Mouse (Mus musculus) embryo, embryonic 11.5 days (tissue): ENCODE measurements around the gene Adh5.
A peak's percentile ranks its signal among the peaks of the same experiment; 100 is the strongest.
"Not testable (repeated sequence)": the region's sequence is repeated elsewhere in the genome, so short reads cannot be mapped to it uniquely, and the experiment has no call there.

Experiments used
- DNase-seq: peaks from one replicate; pipeline ENCODE4 v3.0.0-alpha.2; 2012; ENCODE audit warnings: low read depth, low spot score

Adh5 gene

DNA sequence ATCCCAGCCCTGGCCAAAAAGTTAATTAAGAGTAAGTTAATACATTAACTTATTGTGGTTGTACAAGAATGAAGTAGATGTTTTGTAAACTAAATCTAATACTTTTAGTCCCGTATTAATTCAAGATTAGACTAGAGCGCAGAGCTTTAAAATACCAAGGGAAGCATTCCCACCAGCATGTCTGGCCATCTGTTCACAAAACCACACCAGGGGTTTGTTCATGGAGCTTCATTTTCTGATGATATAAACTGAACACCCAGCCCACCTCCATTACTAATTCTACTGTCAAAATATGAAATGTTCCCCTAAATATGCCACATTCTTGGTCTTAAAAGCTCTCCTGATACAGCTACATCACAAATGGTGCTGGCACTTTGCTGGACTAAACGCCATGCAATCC, 15.5 kb downstream of the Adh5 start:
- no peak for DNase-seq

DNA sequence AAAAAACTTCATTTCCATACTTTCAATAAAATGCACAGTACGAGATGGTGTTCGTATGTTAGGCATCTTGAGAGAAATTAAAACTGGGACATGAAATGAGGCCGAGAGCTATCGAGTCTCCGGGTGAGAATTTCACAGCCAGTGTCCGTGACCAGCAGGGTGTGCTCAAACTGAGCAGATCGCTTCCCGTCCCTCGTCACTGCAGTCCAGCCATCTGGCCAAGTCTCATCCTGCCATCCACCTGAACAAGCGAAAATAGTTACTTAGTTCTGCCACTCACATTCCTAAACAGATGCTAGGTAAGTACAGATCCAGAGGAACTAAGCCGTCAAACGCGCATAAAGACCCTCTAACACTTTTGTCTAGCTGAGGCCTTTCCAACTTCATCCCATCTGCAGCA, 17.4 kb downstream of the Adh5 start:
- DNase-seq = no peak

DNA sequence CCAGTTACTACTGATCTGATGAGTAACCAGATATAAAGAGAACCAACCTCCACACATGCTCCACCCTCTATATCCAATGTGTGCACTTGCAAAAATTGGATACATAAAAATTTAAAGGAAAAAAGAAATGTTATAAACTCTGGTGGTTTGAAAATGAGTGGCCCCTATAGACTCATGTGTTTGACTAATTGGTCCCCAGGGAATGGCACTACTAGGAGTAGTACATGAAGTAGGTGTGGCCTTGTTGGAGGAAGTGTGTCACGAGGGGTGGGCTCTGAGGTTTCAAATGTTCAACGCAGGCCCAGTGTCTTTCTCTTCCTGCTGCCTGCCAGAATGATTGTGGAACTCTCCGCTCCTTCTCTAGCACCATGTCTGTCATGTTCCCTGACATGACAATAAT, 18.9 kb downstream of the Adh5 start:
- no peak for DNase-seq

DNA sequence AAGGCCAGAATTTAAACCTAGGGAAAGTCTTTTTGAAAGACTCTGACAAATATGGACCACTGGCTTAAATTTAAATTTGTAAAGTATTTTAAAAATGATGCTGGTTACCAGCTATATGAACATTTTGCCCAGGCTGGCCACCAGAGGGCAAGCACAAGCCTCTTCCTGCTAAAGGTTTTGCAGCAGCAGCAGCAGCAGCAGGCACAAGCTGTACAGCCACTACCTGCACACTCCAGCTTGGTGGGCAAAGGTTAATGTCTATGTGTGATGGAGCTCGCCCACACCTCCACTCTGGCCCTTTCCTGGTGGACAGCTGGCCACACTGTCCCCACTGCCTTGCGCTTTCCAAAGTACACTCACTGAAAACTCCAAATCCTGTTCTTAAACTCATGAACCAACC, 20.2 kb downstream of the Adh5 start:
- DNase-seq = peak; percentile 9

DNA sequence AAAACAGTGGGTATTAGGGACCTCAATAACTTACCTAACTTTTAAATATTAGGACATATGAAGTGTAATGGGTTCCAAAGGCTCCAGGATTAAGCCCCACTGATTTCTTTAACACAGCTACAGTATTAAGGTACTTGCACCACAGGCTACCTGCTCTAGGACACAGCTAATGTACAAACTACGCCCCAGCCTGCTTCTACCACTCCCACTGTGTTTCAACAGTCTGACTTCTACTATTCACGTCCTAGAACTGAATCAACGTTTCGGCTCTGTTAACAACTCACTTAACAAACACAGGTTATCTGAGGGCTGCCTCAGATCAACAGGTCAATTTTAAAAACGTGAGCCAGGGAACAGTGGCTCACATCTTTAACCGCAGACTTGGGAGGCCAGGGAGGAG, 20.9 kb downstream of the Adh5 start:
- no peak for DNase-seq

DNA sequence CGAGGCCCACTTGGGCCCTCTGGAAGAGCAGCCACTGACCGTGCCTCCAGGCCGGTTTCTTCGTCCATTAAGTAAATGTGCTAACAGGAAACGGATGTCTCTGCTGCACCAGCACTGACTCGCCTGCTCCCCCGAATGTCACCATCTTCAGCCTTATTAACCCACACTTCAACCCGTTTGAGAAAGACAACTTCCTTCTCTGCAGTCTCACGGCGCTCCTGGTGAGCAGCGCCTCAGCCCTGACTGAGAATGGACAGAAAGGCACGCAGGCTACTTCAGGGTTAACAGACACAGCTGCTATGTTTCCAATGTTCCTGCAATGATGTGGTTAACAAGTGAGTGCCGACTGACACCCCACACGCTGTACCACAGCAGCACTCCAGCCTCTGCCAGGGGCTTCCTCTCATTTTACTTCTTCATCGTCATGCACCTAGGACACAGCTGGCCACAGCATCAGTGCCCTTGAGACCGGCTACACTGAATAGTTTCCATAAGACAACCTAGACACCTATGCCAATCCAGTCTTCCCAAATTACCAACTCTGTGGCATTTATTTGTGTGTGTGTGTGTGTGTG, 21.8 kb downstream of the Adh5 start:
- DNase-seq = no peak

DNA sequence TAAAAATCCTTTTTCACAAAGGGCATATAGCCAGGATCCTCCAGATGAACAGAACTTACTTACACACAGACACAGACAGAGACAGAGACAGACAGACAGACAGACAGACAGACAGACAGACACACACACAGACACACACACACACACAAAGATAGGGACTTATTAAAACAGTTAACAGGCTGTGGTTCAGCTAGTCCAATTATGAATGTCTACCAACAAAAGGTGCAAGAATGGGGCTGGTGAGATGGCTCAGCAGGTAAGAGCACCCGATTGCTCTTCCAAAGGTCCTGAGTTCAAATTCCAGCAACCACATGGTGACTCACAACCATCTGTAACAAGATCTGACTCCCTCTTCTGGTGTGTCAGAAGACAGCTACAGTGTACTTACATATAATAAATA, 23.8 kb downstream of the Adh5 start:
- DNase-seq = not testable (repeated sequence)

DNA sequence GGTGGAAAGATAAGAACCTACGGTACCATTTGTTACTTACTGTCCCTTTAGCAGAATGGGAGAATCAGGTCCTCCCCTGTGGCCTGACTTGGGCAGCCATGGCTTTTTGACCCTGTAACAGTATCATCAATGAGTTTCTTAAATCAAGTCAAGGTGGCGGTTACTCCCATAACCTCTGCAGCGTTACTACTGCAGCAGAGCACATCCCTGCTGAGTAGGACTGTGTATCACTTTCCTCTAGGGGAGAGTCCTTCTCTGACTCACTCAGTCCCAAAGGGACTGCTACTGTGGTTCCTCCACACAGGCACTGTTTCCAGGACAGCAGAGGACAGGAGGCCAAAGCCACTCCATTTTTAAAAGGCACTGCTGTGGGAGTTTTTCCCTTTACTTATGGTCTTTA, 28.2 kb downstream of the Adh5 start:
- DNase-seq = no peak

DNA sequence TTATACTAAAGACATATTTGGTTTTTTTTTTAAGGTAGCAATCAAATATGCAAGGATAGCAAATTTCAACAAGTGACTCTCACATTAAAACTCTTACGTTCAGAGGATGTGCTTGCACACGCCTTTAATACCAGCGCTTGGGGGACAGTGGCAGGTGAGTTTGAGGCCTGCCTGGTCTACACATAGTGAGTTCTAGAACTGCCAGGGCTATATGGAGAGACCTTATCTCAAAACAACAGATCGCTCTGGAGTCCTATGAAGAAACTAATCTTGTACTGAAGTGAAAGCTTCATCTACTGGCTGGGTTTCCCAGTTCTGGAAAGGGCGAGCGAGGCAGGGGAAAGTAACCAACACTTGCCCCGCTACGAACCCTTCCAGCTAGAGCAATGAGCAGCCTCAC, 36.6 kb downstream of the Adh5 start:
- no peak for DNase-seq

DNA sequence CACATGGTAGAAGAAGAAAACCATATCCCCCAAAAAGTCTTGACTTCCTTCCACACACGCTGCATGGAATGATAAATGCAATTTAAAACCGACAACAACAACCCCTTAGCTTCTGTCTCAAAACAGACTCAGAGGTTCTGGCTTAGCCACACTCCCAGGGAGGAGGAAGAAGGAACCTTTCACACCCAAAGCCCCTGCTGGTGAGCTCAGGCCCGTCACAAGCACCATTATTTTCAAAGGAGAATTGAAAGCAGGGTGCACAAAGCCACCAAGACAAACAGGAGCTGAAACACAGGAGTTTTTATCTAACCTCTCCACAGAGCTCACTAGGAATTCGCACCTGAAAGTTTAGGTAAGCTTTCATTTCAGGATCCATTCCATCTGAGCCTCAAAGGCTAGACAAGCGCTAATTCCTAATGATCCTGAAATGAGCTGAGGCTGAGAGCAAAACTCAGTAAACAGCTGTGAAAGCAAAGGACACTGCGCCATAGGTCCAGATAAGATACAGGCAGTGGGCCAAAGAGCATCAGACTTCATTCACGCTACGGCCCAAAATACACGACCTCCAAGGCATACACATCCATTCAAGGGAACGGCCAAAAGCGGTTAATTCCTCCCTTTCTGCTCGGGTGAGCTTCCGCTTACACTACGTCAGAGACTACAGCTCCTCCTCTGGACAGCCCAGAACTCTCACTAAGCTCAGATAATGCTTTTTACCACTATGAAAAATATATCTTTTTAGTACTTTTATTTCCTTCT, 38.8 kb downstream of the Adh5 start:
- DNase-seq = no peak

DNA sequence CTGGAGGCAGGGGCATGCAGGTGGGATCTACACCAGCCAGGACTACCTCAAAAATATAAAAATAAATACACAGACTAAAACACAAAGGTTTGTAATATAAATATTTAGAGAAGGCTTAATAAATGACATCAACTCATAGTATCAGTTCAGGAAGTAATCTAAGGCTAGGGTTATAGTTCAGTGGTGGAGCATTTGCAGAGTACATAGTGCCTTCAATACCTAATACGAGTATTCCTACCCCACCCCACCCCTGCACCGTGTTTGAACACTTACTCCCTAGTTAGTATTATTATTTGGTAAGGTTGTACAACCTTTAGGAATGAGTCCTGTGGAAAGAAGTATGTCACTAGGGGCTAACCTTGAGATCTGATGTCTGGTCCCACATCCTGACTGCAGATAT, 40.3 kb downstream of the Adh5 start:
- no peak for DNase-seq

DNA sequence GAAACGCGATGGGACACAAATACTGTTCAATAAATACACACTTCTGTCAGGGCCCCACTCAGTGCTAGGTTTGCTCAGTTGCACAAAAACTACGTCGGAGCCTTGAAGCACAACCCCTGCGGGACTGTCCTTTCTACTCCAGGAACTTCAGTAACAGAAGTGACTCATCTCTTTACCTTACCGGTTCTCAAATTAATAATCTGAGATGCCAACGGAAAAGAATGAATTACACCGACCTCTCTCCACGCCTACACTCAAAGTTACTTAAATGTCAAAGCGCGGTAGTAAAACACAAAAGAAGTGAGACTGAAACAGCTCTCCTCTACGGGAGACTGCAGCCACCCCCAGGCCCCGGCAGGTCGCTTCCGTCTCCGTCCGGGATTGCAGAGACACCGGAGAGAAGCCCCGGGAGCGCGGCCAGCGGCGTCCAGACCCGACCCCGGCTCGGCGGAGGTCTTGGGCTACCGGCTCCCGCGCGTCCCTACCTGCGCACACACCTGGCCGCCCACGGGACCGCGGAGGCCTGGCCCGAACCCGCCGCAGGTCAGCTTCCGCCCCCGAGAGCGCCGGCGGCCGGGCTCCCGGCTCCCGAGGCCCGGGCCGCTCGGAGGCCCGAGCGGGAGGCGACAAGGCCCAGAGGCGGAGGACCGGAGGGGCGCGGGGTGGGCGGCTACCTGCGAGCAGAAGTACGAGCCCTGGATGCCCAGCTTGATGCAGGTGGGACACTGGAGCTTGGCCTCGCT, 45.9 kb downstream of the Adh5 start:
- DNase-seq = no peak

DNA sequence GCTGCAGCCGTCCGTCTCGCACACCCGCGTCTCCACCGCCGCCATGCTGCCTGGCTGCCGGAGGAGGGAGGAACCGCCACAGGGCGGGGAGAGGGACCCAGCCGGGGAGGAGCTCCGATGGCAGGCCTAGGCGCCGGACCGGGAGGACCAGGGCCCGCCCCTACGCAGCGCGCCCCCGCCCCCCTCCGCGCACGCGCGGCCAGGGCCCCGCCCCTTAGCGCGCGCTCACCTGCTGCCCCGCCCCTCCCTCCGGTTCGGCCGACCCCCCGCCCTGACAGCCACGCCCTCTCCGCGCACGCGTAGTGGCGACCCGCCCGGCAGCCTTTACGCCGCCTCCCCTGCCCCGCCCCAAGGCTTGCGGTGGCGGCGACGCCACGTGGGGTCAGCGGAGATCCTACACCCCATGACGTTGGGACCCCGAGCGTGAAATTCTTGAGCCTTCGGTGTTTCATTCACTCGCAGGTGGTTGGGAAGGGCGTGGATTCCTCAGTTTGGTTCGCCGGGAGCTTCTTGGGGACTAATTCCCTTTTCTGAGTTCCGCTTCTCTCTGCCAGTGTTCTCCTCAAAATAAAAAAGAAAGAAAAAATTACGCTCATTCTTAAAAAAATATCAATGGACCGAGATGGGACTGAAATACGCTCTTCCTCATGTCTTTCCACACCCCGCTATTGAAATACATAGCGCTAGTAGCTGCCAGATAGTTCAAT, 46.6 kb downstream of the Adh5 start, which contains the start of gene Metap1:
Metap1 (minus strand) TSS at position 189 of the 707 bp plus-strand sequence.
- peak; percentile 89 for DNase-seq

DNA sequence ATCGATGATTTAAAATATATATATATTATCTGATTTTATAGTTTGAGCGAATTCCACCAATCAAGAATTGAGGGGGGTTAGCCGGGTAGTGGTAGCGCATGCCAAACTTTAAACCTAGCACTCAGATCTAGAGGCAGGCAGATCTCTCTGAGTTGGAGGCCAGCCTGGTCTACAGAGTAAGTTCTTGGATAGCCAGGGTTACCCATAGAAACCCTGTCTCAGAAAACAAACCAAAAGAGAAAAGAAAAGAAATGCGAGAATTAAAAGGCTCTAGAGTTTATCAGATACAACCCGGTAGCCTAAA, 47.1 kb downstream of the Adh5 start:
- DNase-seq = no peak

DNA sequence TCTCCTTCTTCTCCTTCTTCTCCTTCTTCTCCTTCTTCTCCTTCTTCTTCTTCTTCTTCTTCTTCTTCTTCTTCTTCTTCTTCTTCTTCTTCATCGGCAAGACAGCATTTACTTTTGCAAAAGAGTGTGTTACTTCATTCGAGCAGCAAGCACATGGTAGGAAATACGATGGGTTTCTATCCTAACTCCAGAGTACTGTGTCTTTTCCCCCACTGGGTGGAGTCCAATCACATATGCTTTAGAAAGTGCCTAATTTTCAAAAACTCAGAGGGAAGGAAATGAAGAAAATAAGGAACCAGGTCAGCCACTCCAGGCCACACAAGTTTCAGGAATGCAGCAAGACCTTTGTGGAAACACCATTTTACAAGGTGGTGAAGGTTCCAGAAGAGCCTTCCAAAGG, 50.8 kb downstream of the Adh5 start:
- DNase-seq = no peak

DNA sequence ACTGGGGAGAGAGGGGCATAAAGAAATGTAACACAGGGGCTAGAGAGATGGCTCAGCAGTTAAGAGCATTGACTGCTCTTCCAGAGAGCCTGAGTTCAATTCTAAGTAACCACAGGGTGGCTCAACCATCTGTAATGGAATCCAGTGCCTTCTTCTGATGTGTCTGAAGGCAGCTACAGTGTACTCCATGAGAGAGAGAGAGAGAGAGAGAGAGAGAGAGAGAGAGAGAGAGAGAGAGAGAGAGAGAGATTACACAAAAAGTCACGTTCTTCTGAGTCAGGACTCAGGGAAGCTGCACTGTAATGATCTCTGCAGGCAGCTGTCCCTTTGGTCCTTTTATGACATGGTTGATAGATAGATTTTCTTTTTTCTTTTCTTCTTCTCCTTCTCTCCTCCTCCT, 51.7 kb downstream of the Adh5 start:
- DNase-seq = no peak

DNA sequence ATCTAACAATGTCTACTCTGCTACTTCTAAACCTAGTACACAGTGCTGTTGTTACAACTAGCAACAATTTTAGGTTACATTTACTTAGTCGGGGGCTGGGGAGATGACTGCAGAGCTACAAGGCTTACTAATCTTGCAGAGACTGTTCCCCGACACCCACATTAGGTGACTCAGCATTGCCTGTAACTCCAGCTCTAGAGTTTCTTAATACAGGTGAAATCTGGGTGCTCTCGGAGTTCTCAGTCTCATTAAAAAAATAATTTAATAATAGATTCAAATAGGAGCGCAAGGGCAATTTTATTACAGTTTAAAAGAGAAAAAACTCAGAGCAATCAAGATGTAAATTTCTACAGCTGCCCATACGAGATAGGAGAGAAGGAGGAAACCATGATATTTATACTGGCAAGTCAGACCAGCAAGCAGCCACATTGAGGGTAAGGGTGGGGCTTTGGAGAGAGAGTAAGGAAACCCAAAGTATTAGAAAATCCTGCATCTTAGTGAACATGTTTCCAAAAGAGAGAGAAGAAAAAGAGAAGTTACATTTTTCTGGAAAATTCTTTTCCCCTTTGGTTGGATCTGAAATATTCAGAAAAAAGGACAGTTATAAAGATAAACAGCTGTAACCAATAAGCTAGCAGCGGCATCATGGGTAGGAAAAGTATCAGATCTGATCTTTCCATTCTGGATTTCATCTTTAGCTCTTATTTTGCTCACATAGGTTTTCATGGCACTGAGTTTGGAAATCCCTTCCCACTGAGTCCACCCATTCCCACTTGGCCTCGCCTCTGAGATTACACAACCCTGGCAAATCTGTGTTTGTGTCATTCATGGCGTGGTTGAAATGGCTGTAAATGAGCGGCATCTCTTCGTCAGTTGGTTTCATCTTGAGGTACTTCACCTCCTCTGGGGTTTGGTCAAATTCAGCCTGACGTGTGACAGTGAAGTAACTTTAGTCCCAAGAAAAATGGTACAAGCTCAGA, 52.6 kb downstream of the Adh5 start:
- no peak for DNase-seq

DNA sequence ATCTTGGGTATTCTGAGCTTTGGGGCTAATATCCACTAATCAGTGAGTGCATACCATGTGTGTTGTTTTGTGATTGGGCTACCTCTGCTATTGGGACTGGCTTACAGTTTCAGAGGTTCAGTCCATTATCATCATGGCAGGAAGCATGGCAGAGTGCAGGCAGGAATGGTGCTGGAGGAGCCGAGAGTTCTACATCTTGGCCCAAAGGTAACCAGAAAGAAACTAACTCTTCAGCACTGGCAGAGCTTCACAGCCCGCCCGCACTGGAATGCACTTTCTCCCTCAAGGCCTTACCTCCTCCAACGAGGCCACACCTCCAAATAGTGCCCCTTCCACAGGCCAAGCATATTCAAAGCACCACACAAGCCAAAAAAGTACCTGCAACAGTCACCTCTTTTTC, 55.8 kb downstream of the Adh5 start:
- no peak for DNase-seq

DNA sequence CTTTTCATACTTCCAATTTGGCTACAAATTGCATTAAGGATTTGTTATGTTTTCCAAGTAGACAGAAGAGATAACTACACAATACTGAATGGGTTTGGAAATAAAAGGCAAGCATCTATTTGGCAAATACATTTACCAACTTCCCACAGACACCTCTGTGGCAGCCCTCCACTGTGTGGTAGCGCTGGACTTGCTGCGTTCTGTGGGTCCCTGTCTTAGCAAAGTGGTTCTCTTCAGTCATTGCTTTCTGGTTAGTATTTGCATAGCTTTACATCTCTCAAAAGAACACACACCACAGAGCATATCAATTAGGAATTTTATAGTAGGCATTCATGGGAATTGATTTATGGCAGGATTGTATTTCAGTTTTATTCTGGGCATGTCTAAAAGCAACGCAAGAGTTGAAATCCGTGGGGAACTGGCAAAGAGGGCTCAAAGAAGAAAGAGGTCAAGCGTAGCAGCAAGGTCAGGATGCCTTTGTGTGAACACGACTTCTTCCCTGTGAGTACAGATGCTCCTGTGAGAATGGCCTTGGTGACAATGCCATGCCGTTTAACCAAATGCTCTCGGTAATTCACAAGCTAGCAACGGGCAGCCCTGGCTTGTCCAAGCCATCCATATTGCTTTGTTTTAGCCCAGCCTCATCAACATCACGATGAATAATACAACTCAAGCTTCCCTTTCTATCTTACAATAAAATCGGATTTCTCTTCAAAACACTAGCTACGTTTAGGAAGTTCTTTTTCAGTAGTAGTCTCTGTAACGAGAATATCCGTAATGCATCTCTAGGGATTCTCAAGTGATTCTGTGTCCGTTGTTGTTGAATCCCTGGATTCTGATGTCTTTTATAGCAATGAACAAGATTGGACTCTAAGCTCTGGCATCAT, 57.2 kb downstream of the Adh5 start:
- DNase-seq = peak; percentile 66

DNA sequence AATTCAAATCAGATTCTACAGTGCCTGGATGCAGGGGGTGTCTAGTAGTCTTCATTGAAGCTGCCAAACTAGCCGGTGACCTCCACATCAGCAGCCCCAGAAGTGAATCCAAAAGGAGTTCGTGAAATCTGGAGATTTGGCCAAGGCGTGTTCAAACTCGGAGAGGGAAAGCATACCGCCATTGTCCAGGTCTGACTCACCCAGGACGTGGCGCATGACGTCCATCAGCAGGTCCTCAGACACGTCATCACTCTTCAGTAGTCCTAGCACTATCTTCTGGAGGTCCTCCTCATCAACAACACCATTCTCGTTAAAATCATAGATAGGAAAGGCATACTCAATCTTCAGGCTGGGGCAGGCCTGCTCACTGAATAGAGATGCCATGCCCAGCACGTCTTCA, 60.9 kb downstream of the Adh5 start:
- DNase-seq = no peak
